Mouse (Mus musculus): Measurements from ENCODE around the gene Rnf187.
A peak's percentile ranks its signal among the peaks of the same experiment; 100 is the strongest.

Rnf187 gene

DNA sequence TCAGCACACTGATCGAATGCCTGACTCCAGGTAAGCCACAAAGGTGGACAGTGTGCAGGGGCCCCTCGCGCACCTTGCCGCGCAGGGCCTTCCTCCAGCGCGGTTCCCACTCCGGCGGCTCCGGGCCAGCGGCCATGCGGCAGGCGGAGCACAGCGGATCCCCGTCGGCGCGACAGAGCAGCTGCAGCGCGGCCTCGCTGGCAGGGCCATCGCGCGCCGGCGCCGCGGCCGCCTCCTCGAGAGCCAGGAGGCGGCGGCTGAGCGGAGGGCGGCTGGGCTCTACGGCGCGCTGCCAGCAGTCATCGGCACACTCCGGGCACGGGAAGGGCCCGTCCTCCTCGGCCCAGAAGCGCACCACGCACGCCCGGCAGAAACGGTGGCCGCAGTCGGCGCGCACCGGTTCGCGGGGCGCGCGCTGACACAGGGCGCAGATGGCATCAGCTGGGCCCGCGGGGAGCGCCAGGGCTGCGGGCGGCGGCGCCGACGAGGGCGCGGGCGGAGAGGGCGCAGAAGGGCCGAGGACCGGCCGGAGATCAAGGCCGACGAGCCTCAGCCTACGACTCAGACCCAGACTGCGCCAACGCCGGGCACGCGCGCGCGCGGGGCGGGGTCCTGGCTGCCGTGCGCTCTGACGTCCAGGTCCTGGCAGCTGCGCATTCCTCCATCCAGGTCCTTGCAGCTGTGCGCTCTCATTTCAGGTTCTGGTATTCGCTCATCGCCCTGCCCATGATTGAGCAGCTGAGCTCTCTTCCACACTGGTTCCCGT lies at the start of gene Rnf187:
Gene Rnf187 (minus strand): TSS at position 595 of the 766 bp plus-strand sequence.
- peak; percentile 96 for DNase-seq (ENCODE audit: extremely low read depth, insufficient read length, low spot score)

DNA sequence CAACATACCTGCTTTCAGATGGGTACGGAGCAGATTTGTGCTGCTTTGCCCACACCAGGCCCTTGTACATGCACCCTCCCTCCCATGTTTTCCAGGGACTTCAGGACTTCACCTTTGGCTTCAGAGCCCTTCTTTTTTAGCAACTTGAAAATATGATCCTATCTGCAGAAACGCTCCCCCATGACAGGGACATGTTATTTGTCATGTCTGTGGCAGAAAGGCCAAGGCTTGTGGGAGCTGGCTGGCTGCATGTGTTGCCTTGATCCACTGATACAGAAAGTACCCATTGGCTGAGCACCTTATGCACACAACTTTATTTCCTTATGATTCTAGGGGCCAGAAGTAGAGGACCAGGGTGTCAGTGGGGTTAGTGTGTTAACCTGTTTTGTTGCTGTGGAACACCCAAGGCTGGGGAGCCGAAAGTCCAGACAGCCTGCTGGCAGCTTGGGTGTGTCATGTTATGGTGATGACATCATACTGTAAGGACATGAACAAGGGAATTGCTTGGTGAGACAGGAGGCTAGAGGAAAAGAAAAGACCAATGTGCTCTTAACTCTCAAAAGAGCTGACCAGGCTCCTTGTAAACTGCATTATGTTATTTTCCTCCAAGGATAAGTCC lies 46.7 kb upstream of the Rnf187 start:
- DNase-seq (ENCODE audit: extremely low read depth, insufficient read length, low spot score): no peak

DNA sequence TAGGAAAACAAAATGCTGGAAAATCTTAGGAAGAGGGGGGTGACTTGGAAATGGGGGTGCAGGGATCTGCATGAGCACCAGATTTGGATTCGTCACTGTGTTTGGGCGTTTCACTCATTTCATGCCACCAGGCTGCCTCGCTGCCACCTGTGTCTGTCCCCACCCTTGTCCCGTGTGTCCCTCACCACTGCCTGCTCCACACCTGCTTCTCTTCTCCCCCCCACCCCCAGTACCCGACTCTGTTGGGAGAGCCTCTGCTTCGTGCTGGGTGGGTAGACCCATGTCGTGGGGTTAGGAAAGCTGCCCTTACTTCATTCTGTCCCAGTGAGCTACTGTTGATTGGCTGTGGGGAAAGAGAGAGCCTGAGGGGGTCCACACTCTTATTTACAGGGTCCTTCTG lies 45.9 kb upstream of the Rnf187 start:
- DNase-seq (ENCODE audit: extremely low read depth, insufficient read length, low spot score): no peak

DNA sequence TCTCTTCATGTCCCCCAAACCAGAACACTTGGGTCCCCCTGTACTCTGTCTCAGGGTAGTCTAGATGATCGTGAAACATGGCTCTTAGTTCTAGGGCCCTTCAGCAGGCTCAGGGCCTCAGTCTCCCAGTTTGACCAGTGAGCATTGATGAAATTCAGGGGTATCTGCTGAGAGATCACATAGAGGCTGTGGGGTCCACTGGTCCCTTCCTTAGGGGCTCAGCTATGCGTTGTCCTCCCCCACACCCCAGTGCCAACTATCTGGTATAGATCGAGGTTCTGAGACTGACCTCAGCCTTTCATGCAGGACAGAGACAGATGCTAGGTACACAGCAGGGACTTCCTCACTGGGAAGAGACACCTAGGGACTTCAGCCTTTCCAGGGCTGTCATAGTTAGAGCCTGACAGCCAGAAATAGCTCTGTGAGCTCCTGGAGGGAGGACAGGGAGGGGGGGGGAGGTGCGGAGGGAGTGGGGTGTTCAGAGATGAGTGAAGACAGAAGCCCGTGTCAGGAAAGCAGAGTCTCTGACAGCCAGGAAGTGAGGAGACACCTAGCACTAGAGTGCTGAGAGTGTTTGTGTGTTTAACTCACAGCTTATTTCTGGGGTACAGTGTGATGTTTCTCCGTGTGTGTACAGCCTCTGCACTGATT lies 45.1 kb upstream of the Rnf187 start:
- DNase-seq (ENCODE audit: extremely low read depth, insufficient read length, low spot score): no peak

DNA sequence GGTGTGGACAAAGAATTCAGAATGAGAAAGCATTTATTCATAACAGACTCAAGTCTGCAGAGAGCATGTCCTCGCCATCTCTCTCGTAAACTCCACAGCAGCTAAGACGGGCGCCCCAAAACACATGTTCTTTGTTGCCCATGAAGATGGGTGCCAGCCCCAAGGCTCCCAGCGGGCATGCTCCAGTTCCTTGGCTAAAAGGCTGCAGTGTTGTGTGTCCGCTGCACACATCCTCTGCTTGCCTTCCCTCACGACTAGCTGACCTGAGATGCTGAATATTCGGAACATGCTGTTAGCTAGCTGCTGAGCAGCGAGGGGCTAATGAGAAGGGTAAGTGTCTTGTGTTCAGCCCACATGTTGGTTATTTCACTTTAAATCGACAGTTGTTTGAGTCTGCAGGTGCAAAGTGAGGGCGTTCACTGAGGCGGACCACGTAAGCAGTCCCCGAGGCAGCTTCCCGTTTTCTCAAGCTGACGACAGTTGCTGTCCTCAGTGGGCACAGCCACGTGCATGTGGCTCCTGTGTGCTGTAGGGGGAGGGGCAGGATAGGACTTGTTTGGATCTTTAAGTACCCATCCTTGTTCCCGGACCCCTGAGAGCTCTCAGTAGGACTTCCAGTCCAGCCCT lies 43.9 kb upstream of the Rnf187 start:
- DNase-seq (ENCODE audit: extremely low read depth, insufficient read length, low spot score): no peak

DNA sequence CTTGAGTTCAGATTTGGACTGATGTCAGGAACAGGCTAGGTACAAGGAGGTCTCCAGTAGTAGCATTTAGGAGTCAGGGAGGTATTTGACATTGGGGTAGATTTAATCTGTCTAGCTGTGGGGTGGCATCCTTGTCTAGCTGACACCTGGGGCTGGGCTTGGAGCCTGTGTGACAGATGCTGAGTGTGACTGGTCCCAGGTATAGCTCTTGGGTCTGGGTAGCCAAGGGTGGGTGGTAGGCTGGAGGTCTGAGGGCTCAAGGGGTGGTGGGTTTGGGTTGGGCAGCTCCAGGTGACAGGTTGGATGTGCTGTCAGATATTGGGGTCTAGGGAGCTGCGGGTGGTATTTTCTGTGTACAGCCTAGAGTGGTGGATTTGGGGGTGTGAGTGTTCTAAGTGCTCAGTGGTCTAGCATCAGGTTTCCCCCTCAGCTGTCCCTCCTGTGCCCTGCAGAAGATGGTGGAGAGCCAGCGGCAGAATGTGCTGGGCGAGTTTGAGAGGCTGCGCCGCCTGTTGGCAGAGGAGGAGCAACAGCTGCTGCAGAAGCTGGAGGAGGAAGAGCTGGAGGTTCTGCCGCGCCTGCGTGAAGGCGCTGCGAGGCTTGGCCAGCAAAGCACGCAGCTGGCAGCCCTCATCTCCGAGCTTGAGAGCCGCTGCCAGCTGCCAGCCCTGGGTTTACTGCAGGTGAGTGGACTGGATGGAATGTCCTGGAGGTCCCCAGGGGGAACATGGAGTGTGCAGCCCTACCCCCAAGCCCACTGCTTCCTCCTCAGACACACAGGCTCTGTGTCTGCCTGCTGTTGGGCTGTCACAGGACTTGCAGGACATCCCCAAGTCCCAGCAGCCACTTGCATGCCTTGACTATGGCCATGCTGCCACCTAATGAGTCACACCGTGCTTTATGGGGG lies 43.1 kb upstream of the Rnf187 start:
- DNase-seq (ENCODE audit: extremely low read depth, insufficient read length, low spot score): peak; percentile 97

DNA sequence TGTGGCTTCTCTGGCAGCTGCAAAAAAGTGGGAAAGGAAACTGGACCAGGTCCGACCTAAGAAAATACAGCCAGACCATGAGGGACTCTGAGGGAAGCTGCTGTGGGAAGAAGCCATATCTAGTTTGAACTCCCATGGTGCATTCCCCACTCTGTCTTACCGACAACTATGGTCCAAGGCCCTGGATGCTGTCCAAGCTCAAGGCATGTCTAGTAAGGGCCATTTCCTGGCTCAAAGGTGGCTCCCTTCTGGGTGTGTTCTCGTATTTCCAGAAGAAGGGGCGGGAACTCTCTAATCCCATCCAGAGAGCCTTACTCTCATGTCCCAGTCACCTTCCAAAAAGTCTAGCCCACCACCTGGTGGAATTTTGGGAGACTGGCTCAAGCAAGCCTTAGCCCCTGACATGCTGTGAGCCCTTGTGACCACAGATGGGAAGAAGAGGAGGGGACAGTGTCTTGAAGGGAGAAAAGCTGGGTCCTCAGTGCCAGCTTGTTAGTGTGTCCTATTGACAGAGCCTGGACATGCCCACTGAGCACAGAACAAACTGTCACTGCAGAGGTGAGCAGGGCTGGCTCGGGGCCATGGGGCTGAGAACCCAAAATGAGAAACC lies 41.8 kb upstream of the Rnf187 start:
- no peak for DNase-seq (ENCODE audit: extremely low read depth, insufficient read length, low spot score)

DNA sequence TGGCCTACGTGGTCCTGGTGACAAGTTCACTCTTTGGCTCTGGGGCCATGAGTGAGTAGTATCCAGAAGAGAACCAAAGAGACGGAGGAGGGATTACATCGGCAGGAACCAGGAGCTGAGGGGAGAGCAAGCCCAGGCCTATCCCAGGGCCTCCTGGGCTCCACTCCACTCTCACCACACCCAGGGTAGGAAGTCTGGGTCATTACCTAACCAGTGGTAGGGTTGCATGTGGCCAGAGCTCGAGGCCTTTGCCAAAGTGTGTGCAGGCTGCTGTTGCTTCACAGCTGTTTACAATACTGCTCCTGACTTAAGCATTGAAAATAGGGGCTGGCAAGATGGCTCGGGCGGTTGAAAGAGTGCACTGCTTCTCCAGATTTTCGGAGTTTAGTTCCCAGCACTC lies 40.9 kb upstream of the Rnf187 start:
- DNase-seq (ENCODE audit: extremely low read depth, insufficient read length, low spot score): peak; percentile 61

DNA sequence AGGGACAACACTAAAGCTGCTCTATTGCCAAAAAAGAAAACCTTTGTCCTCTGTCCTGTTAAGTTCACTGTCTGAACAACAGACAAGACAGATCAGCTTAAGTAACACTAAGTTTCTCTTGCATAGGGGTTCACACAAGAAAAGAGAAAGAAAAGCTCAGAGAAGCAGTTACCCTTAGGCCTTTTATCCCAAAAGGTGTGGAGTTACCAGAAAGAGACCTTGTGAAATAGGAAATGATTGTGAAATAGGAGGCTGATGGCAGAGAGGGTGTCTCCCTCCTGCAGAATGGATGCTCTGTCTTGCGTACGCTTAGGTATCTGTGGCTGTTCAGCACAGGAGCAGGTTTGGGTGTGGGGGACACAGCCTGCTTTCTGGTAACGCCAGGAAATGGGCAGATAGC lies 40.5 kb upstream of the Rnf187 start:
- no peak for DNase-seq (ENCODE audit: extremely low read depth, insufficient read length, low spot score)

DNA sequence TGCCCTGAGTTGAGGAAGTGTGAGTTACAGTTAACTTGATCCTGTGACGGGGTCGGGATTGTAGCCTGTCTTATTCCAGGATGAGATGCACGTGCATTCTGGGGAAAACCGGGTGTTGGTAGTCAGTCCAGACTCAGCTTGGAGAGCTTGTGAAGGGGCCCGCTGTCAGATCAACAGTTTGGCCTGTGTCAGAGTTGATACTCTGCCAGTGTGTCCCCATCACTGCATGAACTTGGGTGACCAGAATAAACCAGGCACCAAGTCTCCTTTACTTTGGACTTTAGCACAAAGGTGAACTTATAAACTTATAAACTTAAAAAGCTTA lies 40.0 kb upstream of the Rnf187 start:
- DNase-seq (ENCODE audit: extremely low read depth, insufficient read length, low spot score): no peak

DNA sequence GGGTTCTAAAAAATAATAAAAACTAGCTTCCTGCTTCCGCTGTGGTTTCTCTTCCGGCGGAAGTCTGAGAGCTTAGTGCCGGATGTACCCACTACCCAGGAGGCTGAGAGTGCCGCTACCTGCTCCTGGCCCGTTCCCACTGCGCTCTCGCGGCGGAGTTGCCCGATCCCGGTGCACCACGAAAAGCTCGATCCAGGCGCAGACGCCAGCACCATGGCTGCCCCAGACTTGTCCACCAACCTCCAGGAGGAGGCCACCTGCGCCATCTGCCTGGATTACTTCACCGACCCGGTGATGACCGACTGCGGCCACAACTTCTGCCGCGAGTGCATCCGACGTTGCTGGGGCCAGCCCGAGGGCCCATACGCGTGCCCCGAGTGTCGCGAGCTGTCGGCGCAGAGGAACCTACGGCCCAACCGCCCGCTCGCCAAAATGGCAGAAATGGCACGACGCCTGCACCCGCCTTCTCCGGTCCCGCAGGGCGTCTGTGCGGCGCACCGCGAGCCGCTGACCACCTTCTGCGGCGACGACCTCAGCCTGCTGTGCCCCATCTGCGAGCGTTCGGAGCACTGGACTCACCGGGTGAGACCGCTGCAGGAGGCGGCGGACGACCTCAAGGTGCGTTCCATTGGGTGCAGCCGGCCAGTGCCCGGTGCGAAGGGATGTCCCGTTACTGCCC lies 39.5 kb upstream of the Rnf187 start, which contains the start of gene Trim11:
Gene Trim11 (plus strand): TSS at position 67 of the 679 bp plus-strand sequence.
- peak; percentile 78 for DNase-seq (ENCODE audit: extremely low read depth, insufficient read length, low spot score)

DNA sequence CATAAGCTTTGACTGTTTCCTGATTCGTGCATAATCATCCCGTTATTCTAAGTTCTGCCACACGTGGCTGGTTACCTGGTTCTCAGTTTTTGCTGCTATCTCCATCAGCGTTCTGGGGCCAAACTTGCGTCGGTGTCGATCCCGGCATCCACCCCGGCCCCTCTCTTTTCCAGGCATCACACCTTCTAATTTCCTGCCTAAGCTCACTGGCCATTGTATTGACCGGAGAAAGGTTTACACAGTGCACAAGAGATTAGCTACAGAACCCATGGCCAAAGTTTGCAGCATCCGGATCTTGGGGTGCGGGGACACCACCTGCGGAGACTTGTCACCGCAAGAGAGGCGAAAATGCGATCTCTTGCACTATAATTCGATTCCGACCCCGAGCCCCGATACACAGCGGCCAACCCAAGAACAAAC lies 38.9 kb upstream of the Rnf187 start:
- DNase-seq (ENCODE audit: extremely low read depth, insufficient read length, low spot score): peak; percentile 72

DNA sequence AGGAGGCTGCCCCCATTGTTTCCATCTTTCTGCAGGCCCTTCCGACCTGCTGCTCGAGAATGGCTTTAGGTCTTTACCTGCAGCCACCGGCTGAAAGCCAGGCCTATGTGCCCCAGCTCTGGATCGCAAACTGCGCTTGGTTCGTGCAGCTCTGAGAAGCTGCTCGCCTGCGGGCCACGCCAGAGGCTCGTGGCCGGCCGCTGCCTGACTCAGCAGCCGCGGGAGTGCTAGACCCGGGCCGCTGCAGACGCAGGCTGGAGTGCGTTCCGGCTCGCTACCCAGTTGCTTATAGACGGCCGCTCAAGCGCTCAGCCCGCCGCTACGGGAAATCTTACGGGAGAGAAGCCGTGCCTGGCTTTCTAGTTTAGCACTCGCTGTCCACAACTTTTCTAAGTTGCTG lies 38.4 kb upstream of the Rnf187 start:
- peak; percentile 65 for DNase-seq (ENCODE audit: extremely low read depth, insufficient read length, low spot score)

DNA sequence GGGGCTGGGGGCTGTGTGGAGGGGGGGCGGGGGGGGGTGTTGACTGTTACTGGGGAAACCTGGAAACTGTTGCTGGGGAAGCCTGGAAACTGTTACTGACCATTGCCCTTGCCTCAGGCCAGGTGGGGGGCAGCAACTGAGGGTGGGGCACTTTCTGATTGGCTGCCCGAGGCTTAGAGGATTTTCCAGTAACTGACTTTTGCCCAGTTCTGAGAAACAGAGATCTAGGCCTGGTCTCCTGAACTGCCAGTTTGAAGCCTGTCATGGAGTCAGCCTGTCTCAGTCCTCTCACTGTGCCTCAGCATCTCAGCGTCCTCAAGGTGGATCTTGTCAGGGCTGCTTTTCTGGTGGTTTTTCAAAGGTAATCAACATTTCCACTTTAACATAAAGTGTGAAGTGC lies 35.7 kb upstream of the Rnf187 start:
- DNase-seq (ENCODE audit: extremely low read depth, insufficient read length, low spot score): no peak

DNA sequence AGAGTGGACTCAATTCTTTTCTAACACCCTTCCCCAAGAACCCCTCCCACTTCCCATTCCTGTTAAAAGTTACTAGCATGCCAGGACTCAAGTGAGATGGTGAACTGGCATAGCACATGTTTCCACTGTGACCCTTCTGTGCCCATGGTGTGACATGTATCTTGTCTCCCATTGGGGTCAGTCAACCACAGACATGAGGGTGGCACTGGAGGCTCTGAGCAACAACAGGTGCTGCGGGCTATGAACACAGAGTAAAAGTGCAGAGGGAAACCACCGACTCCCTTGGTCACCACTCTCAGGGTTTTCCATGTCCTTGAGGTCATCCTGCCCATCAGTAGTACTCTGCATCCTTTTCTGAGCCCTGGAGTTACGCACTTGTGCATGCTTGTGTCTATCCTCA lies 33.1 kb upstream of the Rnf187 start:
- no peak for DNase-seq (ENCODE audit: extremely low read depth, insufficient read length, low spot score)

DNA sequence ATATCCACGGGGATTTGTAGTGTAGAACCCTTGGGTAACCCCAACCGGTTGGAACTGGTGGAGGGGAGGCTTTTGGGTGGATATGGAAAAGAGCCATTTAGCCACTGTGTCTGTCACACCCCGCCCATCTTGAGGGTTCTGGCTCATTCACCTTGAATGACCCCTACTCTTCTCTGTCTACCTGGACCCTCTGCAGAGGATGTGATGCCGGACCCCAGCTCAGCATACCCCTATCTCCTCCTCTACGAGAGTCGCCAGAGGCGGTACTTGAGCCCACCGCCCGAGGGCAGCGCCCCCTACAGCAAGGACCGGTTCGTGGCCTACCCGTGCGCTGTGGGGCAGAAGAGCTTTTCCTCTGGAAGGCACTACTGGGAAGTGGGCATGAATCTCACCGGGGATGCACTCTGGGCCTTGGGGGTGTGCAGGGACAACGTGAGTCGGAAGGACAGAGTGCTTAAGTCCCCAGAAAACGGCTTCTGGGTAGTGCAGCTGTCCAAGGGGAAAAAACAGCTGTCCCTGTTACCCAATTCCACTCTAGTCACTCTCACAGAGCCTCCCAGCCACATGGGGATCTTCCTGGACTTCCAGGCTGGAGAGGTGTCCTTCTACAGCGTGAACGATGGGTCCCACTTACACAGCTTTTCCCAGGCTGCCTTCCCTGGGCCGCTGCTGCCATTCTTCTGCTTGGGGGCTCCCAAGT lies 32.3 kb upstream of the Rnf187 start:
- no peak for DNase-seq (ENCODE audit: extremely low read depth, insufficient read length, low spot score)

DNA sequence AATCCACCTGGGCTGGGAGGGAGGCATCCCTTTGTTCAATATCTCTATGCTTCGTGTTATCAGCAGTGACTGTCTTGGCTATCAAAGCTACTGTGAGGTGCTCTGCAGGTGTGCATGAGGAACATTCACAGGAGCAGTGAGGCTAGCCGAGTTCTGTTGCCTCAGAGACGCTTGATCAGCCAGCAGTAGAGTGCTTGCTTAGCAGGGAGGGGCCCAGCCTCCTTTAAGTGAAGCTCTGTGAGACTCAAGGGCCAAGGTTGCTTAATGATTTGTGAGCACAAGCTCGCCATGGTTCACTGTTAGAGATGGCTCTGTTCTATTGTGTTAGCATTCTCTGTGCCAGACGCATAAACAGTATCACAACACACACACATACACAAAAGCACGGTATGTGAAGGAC lies 30.9 kb upstream of the Rnf187 start:
- no peak for DNase-seq (ENCODE audit: extremely low read depth, insufficient read length, low spot score)

DNA sequence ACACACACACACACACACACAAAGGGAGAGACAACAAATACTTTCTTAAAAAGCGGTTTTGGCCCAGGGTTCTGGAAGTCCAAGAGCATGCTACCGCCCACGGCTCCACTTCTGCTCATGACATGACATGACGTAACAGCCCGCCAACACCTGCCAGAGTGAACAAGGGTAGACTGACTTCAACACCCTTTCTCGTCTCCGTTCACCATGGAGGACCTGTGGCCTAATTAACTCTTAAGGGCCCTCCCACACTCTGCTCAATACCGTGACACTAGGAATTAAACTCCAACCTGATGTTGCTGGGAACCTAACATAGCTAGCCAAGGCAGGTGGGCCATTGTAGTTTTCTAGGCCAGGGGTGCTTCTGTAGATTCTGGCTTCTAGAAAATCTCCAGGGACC lies 30.3 kb upstream of the Rnf187 start:
- DNase-seq (ENCODE audit: extremely low read depth, insufficient read length, low spot score): no peak

DNA sequence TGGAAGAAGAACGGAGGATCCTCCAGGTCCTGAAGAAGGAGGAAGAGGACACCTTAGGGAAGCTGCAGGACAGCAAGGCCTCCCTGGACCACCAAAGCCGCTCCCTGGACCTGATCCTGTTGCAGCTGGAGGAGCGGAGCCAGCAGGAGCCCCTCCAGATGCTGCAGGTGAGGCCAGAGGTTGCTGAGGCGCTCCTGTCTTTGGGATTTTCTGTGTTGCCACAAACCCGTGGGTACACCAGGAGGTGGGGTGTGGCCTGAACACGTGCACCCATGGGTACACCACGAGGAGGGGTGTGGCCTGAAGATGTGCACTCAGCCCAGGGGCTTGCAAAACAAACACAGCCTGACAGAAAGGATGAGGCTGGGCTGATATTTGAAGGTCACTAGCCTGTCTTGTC lies 29.8 kb upstream of the Rnf187 start:
- no peak for DNase-seq (ENCODE audit: extremely low read depth, insufficient read length, low spot score)
